Mouse (Mus musculus) lung, postnatal 25 days (tissue): Measurements from ENCODE around the gene Taf10.
"Not testable (repeated sequence)": the region's sequence is repeated elsewhere in the genome, so short reads cannot be mapped to it uniquely, and the experiment has no call there.

Source experiments
- DNase-seq: peaks from one replicate; pipeline ENCODE4 v3.0.0; 2022; ENCODE audit warnings: low spot score

Gene Taf10

DNA sequence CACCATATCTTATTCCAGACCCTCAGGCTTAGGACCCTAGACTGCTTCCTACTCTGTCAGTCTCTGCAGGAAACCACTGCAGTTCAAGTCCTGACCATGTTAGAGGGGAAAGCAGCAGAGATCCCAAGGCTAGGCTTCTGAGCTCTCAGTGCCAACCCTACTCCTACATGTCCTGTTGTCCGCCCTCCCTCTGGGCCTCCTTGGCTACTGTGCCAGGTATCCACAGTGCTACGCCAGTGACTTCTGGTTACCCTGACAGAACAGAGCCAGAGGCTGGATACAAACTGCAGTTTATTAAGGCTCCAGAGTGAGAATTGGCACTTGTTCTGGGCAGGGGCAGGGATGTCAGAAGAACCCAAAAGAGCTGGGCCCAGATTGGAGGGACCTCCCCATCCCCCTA is 8.6 kb upstream of the Taf10 start:
- DNase-seq: no peak

GRCm38 (mm10) chr7:105751491-105752433 is 7.6 kb upstream of the Taf10 start, which contains the start of gene Tpp1:
Gene Tpp1, minus strand, starts transcription at chr7:105752235.
- peak; percentile 96 for DNase-seq

DNA sequence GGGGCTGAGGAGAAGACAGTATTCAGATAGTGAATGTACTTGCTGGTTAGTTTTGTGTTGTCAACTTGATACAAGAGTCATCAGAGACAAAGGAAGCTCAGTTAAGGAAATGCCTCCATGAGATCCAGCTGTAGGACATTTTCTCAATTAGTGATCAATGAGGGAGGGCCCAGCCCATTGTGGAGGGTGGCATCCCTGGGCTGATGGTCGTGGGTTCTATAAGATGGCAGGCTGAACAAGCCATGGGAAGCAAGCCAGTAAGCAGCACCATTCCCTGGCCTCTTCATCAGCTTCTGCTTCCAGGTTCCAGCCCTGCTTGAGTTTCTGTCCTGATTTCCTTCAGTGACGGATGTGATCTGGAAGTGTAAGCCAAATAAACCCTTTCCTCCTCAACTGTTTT is 3.6 kb upstream of the Taf10 start:
- DNase-seq: no peak

GRCm38 (mm10) chr7:105743246-105743925 is 775 bp downstream of the Taf10 start:
- DNase-seq: not testable (repeated sequence)

DNA sequence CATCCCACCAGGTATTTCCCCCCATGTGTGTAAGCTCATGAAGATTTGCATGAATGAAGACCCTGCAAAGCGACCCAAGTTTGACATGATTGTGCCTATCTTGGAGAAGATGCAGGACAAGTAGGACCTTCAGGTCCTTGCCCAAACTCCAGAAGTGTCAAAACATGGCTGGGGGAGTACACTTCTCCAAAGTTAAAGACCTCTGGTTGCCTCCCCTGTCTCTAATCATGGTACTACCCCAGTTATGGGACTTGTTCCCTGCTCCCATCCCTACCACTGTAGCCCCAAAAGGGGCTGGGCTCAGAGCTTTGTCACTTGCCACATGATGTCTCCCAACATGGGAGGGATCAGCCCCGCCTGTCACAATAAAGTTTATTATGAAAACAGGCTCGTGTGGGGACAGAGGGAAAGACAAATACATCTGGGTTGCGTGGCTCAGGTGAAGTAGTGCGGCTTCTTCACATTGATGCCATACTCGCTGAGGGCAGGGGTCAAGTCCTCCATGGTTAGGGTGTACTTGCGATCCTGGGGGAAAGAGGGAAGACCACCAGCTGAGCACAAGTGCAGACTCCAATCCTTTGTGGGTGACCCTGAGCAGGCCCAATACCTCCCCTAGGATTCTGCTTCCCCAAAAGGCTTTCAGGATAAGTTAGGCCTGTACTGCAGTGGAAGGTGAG is 1.5 kb downstream of the Taf10 start:
- DNase-seq: not testable (repeated sequence)

GRCm38 (mm10) chr7:105741978-105742377 is 2.2 kb downstream of the Taf10 start:
- no peak for DNase-seq

GRCm38 (mm10) chr7:105740851-105741250 is 3.3 kb downstream of the Taf10 start:
- no peak for DNase-seq

DNA sequence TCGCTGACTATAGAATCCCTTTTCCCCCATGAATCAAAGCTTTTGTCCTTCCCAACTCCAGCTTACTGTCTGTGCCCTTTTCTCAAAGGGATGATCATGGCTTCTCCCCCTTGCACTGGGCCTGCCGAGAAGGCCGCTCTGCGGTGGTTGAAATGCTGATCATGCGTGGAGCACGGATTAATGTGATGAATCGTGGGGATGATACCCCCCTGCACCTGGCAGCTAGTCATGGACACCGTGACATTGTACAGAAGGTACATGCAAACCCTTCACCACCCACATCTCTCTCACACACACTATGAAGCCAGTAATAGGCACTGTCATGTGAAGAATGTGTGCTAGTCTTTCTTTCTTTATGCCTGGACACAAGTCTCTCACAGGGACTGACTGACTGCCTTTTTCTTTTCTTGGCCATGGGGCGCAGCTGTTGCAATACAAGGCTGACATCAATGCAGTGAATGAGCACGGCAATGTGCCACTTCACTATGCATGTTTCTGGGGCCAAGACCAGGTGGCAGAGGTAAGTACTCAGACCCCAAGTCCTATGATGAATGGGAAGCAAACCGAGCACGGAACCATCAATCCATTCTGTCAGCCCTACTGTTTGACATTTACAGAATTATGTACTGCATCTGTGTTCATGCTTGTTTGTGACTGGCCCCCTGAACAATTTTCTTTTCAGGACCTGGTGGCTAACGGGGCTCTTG is 3.9 kb downstream of the Taf10 start:
- DNase-seq: no peak

DNA sequence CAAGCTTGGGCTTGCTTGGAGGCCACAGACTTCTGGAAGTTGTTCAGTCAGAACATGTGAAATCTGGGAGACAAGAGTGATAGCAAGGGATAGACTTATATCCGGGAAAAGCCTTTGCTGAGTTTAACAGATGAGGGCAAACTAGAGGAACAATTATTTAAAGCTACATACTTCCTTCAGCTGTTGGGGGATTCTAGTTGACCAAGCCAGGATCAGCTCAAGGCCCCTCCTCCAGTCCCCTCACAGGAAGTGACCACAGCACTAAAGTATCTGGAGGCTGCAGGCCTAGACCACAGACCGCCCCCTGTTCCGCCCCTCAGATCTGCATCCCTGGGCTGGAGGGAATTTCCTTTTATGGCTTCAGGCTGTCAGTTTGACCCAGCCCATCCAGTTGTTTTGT is 5.2 kb downstream of the Taf10 start:
- DNase-seq: peak; percentile 83

DNA sequence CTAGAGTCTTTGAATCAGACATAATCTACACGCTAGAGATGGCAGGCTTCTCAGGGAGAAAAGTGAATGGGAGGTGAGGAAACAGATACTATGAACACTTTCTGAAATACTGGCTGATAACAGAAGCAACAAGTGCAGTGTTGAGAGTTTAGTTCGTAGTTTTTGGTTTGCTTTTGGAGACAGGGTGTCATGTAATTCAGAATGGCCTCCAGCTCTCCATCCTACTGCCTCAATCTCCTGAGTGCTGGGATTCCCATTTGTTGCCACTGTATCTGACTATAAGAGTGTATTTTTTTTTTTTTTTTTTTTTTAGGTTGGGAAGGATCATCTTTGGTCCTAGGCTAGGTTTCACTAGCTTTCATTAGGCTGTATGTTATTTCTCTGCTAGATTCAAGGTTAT is 5.9 kb downstream of the Taf10 start:
- DNase-seq: no peak

DNA sequence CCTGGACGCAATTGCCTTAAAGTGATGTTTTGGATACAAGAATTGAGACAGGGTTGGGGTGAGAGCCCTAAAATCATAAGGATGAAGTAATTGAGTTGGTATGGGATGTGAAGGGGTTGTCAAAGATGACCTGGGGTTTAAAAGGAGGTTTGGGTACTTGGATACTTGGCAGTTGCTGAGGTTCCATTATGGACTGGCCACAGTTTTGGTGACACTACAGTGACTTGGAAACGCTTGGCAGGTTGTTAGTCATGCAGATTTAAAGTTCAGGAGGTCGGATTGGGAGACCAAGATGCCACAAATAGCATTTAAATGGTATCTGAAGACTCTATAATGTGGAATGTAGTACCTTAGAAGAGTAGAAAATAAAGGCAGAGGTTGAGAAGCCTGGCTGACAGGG is 6.5 kb downstream of the Taf10 start:
- no peak for DNase-seq

DNA sequence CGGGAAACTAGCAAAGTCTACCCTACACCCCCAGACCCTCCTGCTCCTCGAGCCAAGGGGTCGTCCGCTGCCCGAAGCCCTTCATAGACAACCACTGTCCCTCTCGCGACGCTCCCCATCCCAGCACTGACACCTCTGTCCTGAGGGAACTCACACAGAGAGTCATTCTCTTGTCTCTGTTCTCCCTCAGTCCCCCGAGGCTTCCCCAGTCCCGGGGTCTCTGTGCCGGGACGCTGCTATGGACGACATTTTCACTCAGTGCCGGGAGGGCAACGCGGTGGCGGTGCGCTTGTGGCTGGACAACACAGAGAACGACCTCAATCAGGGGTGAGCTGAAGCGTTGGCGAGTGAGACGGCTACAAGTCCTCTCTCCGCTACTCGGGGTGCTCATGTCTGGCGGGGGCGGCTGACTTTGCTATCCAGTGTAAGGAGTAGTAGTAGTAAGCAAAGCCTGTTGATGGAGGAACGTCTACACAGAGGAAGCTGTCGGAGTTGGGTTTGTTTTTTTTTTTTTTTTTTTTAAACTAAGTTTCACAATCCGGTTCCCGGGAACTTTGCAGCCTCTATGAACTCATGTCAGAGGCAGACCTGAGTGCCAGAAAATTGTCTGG is 7.1 kb downstream of the Taf10 start, which contains the start of gene Rrp8:
TSS of gene Rrp8 (minus strand) at position 475 of the 611 bp plus-strand sequence.
- peak; percentile 24 for DNase-seq

DNA sequence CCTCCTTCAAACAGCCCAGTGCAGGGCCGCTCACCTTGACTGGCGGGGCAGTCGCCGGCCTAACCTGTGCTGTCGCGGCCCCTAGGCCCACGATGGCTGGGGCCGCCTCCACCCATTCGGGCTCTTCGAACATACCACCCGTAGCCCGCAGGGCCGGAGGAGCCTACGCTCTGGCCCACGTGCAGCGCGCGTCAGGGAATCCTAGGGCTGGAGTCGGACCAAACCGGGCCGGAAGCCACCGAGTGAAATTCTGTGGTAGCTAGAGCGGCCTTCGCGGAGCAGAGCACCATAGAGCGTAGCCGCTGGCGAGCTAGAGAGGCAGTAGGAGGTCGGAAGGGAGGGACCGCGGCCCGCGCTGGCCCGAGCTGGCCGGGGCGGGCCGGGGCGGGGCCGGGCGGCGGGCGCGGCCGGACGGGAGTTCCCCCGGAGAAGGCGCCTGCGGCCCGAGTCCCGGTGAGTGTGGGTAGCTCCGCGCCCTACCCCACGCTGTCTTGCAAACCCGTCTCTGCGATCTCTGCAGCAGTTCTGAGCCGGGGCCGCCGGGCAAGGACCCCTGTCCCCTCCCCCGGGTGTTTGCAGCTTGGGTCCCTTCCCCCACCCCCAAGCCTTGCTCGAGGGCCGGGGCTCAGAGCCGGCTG is 7.8 kb downstream of the Taf10 start, which contains the start of gene Ilk:
TSS of gene Ilk (plus strand) at position 329 of the 638 bp plus-strand sequence.
- peak; percentile 96 for DNase-seq

- not testable (repeated sequence) for DNase-seq
These were observed 8.7 kb downstream of the Taf10 start for GRCm38 (mm10) chr7:105735464-105735863.

GRCm38 (mm10) chr7:105734826-105735225 is 9.3 kb downstream of the Taf10 start:
- DNase-seq: no peak

DNA sequence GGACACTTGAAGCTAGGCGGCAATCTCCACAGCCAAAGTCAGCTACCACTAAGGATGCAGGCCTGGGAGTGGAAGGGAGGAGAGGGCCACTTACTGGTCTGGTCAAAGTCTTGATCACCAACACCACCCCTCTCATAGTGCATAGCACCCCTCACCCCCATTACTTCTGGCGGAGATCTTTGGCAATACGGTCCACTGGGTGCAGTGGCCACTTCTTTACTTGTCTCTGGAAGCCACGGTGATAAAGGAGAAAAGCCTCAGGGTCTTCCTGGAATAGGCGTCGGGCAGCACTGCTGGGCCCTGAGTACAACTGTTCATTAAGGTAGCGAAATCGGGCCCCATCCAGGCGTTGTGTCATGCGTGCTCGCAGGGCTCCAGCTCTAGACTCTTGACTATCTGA is 10.3 kb downstream of the Taf10 start:
- DNase-seq: no peak

GRCm38 (mm10) chr7:105728701-105729428 is 15.3 kb downstream of the Taf10 start:
- DNase-seq: peak; percentile 53

DNA sequence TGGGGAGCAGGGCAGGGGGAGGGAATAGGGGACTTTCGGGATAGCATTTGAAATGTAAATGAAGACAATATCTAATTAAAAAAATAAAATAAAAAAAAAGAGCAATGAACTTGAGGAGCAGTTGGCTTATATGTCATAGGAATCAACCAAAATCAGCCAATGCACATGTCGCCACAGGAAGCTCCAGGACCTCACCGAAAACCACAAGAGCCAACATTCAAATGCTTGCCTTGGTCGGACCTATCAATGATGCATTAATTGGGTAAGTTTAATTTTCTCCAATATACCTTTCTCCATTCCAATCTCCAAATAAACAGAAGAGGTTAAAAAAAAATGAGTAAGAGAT is 17.2 kb downstream of the Taf10 start:
- DNase-seq: no peak

- DNase-seq: peak; percentile 79
These were observed 17.8 kb downstream of the Taf10 start for GRCm38 (mm10) chr7:105726144-105726979.
